Mouse (Mus musculus): ENCODE results near the gene Gm20518. TPM values are rescaled to one million over a fixed set of nuclear protein-coding genes. Genes with fewer than 3 reads are reported as not detected.

Gm20518 gene
- polyA plus RNA-seq, 1 experiment: 0.35 TPM

- H3K4me1 ChIP-seq: no peaks in the 10 kb centered on the region
- H3K27me3 ChIP-seq (replicated peaks): no peaks in the 10 kb centered on the region
- TF ChIP-seq GATA1 (IDR thresholded peaks at IDR 0.05; ENCODE audit: borderline replicate concordance, low read length): no peak
- no peak for TF ChIP-seq FLI1 (IDR thresholded peaks at IDR 0.05; ENCODE audit: low read length)
- H3K36me3 ChIP-seq (replicated peaks; ENCODE audit: low read length): peaks cover 95% of the 10 kb centered on the region
- no peak overlapping the region for H3K4me3 ChIP-seq (replicated peaks)
- no peaks in the 10 kb centered on the region for H3K9me3 ChIP-seq
Observed at GRCm38 (mm10) chr16:17849486-17849885, 42.0 kb downstream of the Gm20518 start.

- H3K4me1 ChIP-seq: no peaks in the 10 kb centered on the region
- H3K27me3 ChIP-seq (replicated peaks): no peaks in the 10 kb centered on the region
- no peaks in the 10 kb centered on the region for H3K9me3 ChIP-seq
- peaks cover 95% of the 10 kb centered on the region for H3K36me3 ChIP-seq (replicated peaks; ENCODE audit: low read length)
- no peak overlapping the region for H3K4me3 ChIP-seq (replicated peaks)
- no peak for TF ChIP-seq GATA1 (IDR thresholded peaks at IDR 0.05; ENCODE audit: borderline replicate concordance, low read length)
- no peak for TF ChIP-seq FLI1 (IDR thresholded peaks at IDR 0.05; ENCODE audit: low read length)
Observed at GRCm38 (mm10) chr16:17848928-17849327, 42.5 kb downstream of the Gm20518 start.

DNA sequence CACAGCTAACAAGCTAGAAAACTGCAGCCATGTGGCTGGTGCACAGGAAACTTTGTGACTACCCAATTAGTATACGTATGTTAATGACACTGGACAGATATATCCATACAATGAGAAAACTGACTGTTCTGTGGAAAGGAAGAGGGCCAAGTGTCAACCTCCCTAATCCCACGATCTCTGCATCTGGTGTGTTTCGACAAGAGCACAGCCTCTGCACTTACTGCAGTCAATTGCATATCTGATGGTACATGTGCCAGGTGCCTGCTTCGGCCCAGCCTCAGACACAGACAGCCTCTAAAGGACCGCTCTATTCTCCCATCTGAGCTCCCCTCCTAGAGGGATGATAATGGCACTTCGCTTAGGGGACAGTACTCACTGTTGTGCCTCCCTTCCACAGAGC is 43.0 kb downstream of the Gm20518 start:
- Histone ChIP-seq H3K9me3 (no peaks in the 10 kb centered on the region), H3K4me3 (replicated peaks) (no peak overlapping the region), H3K36me3 (replicated peaks; ENCODE audit: low read length) (peaks cover 95% of the 10 kb centered on the region), H3K4me1 (no peaks in the 10 kb centered on the region), H3K27me3 (replicated peaks) (no peaks in the 10 kb centered on the region)
- no peak for TF ChIP-seq GATA1 (IDR thresholded peaks at IDR 0.05; ENCODE audit: borderline replicate concordance, low read length)
- no peak for TF ChIP-seq FLI1 (IDR thresholded peaks at IDR 0.05; ENCODE audit: low read length)

DNA sequence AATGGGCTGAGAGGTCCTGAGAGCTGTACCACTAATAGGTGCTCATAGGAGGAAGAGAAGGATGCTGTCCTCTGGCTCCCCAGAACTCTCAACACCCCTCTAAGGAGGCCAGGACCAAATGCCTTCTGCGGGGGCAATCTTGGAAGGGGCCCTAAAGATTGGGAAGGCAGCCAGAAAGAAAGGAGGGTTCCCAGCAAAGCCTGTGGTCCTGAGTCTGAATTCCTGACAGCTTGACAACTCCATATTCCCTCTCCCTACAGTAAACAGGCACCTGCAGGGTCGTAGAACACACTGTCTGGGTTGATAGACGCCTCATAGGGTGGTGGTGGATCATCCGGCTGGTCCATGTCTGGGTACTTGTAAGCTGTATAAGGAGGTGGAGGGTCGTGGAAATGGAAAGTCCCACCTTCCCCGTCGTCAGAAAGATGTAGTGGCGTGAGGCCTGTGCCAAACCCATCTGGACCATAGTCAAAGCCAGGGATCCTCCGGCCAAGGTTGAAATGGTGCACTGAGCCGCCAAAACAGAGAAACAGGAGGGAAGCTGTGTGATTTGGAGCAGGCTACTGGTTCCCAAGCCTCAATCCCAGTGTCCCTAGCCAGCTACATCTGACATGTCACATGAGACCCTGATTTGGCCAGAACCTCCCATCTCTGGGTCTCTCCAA is 47.6 kb downstream of the Gm20518 start:
- no peaks in the 10 kb centered on the region for H3K9me3 ChIP-seq
- H3K27me3 ChIP-seq (replicated peaks): no peaks in the 10 kb centered on the region
- H3K4me3 ChIP-seq (replicated peaks): no peak overlapping the region
- H3K4me1 ChIP-seq: no peaks in the 10 kb centered on the region
- no peak for TF ChIP-seq GATA1 (IDR thresholded peaks at IDR 0.05; ENCODE audit: borderline replicate concordance, low read length)
- no peak for TF ChIP-seq FLI1 (IDR thresholded peaks at IDR 0.05; ENCODE audit: low read length)
- H3K36me3 ChIP-seq (replicated peaks; ENCODE audit: low read length): peaks cover 96% of the 10 kb centered on the region

GRCm38 (mm10) chr16:17842437-17842836 is 49.0 kb downstream of the Gm20518 start:
- peaks cover 13% of the 10 kb centered on the region for H3K27me3 ChIP-seq (replicated peaks)
- no peaks in the 10 kb centered on the region for H3K9me3 ChIP-seq
- TF ChIP-seq FLI1 (IDR thresholded peaks at IDR 0.05; ENCODE audit: low read length) (no peak), GATA1 (IDR thresholded peaks at IDR 0.05; ENCODE audit: borderline replicate concordance, low read length) (no peak)
- H3K4me1 ChIP-seq: no peaks in the 10 kb centered on the region
- H3K36me3 ChIP-seq (replicated peaks; ENCODE audit: low read length): peaks cover 82% of the 10 kb centered on the region
- no peak overlapping the region for H3K4me3 ChIP-seq (replicated peaks)

GRCm38 (mm10) chr16:17839976-17840375 is 51.5 kb downstream of the Gm20518 start:
- peaks cover 57% of the 10 kb centered on the region for H3K36me3 ChIP-seq (replicated peaks; ENCODE audit: low read length)
- H3K27me3 ChIP-seq (replicated peaks): peaks cover 38% of the 10 kb centered on the region
- no peaks in the 10 kb centered on the region; the same call in 1 of the 2 replicates for H3K9me3 ChIP-seq
- no peak overlapping the region for H3K4me3 ChIP-seq (replicated peaks)
- TF ChIP-seq GATA1 (IDR thresholded peaks at IDR 0.05; ENCODE audit: borderline replicate concordance, low read length): no peak
- no peak for TF ChIP-seq FLI1 (IDR thresholded peaks at IDR 0.05; ENCODE audit: low read length)
- H3K4me1 ChIP-seq: no peaks in the 10 kb centered on the region

DNA sequence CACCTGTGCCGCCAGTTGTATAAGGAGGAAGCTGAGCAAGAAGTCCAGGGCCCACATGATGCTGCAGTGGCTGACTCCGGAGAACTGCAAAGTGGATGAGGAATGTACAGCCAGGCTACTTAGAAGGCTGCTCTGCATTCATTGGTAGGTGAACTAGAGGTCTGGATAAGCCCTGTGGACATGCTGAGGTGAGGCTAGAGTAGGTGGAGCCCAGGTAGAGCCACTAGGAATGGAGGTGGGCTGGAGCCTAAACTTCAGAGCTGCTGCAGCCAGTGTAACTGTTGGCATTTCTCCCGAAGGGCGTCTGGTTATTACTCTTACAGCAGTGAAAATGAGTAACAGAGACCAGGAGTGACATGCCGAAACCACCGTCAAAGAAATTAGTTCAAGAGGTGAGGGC is 53.4 kb downstream of the Gm20518 start, which contains the start of gene Car15:
Gene Car15, minus strand, starts transcription at position 314 of the 400 bp plus-strand sequence.
- no peak for TF ChIP-seq GATA1 (IDR thresholded peaks at IDR 0.05; ENCODE audit: borderline replicate concordance, low read length)
- TF ChIP-seq FLI1 (IDR thresholded peaks at IDR 0.05; ENCODE audit: low read length): no peak
- no peaks in the 10 kb centered on the region; the same call in 1 of the 2 replicates for H3K9me3 ChIP-seq
- peaks cover 38% of the 10 kb centered on the region for H3K36me3 ChIP-seq (replicated peaks; ENCODE audit: low read length)
- H3K27me3 ChIP-seq (replicated peaks): peaks cover 57% of the 10 kb centered on the region
- H3K4me1 ChIP-seq: peaks cover 16% of the 10 kb centered on the region
- H3K4me3 ChIP-seq (replicated peaks): no peak within 1 kb of the TSS

DNA sequence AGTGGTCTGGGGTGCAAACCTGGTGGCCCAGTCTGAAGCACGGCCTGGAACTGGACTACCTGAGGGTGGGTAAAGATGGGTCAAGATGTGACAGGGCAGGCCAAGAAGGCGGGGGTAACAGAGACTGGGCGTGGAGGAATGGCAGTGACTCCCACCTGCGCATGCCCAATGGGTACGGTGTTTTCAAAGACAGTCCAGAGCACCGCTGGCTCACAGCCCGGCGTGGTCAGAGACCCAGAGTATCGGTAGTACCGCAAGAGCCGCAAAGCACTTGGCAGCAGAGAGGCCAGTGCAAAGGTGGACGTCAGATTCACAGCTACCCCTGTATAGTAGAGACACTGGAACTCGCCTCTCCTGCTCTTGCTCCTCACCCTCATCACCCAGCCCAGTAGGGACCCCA is 56.0 kb downstream of the Gm20518 start:
- H3K9me3 ChIP-seq: no peaks in the 10 kb centered on the region; the same call in 1 of the 2 replicates
- H3K4me3 ChIP-seq (replicated peaks): no peak overlapping the region
- TF ChIP-seq FLI1 (IDR thresholded peaks at IDR 0.05; ENCODE audit: low read length) (no peak), GATA1 (IDR thresholded peaks at IDR 0.05; ENCODE audit: borderline replicate concordance, low read length) (no peak)
- H3K4me1 ChIP-seq: peaks cover 25% of the 10 kb centered on the region
- H3K36me3 ChIP-seq (replicated peaks; ENCODE audit: low read length): peaks cover 12% of the 10 kb centered on the region
- peaks cover 82% of the 10 kb centered on the region for H3K27me3 ChIP-seq (replicated peaks)

DNA sequence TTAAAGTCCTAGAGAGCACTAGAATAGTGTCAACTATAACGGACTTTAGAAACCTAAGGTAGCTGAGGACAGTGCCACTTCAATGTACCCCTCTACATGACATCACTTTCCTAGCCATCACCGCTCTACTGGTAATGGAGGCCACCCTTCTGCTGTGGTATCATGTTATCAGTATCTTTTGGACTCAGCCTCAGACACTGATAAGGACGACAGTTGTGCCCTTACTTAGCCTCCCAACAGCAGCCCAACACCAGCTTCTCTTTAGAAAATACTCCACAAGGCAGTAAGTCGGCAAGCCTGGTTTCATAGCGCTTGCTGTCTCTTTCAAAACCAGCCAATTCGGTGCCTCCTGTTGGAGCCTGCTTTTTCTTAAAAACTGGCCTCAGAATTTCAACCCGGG is 56.9 kb downstream of the Gm20518 start:
- Histone ChIP-seq H3K4me3 (replicated peaks) (no peak overlapping the region), H3K4me1 (peaks cover 25% of the 10 kb centered on the region), H3K9me3 (no peaks in the 10 kb centered on the region; the same call in 1 of the 2 replicates), H3K27me3 (replicated peaks) (peaks cover 92% of the 10 kb centered on the region), H3K36me3 (replicated peaks; ENCODE audit: low read length) (peaks cover 3% of the 10 kb centered on the region)
- TF ChIP-seq FLI1 (IDR thresholded peaks at IDR 0.05; ENCODE audit: low read length) (no peak), GATA1 (IDR thresholded peaks at IDR 0.05; ENCODE audit: borderline replicate concordance, low read length) (no peak)

DNA sequence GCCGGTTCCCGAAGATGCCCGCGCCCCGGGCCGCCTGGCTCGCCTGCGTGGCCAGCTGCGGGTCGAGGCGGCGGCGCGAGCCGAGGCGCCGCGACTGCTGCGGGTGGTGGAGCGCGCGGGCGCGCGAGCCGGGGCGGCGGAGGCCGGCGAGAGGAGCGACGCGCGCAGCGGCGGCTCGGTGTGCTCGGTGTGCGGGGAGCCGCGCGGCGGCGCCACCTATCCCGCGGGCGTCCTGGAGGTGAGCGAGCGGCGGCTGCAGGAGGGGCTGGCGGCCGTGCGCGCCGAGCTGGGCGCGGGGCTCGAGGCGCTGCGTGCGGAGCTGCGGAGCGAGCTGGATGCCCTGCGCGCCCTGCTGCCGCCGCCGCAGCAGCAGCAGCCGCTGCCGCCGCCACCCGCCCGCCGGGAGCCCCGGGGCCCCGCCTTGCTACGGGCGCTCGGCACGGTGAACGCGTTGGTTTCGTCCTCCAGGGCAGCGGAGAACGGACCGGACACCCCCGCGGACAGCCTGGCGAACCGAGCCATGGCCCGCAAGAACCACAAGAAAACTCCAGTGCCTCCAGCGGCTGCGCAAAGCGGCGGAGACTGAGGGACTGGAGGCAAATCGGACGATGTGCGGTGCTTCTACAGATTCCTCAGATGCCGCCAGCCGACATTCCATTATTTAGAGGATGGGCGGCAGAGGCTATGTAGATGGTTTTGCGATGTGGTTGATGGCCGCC is 57.6 kb downstream of the Gm20518 start:
- Histone ChIP-seq H3K4me3 (replicated peaks) (peak overlapping the region; percentile 83), H3K9me3 (no peaks in the 10 kb centered on the region; the same call in 1 of the 2 replicates), H3K36me3 (replicated peaks; ENCODE audit: low read length) (no peaks in the 10 kb centered on the region), H3K27me3 (replicated peaks) (peaks cover 99% of the 10 kb centered on the region), H3K4me1 (peaks cover 25% of the 10 kb centered on the region)
- TF ChIP-seq FLI1 (IDR thresholded peaks at IDR 0.05; ENCODE audit: low read length): no peak
- TF ChIP-seq GATA1 (IDR thresholded peaks at IDR 0.05; ENCODE audit: borderline replicate concordance, low read length): no peak

Measured in megakaryocyte, embryonic 14.5 days (primary cell).